Mouse (Mus musculus): ENCODE measurements at regions not wholly inside any gene's neighbourhood (a gene's known extent, or its start where the extent isn't known, plus 50 kb on each side); places are given as distances from the start of the nearest gene placed in this dataset.

DNA sequence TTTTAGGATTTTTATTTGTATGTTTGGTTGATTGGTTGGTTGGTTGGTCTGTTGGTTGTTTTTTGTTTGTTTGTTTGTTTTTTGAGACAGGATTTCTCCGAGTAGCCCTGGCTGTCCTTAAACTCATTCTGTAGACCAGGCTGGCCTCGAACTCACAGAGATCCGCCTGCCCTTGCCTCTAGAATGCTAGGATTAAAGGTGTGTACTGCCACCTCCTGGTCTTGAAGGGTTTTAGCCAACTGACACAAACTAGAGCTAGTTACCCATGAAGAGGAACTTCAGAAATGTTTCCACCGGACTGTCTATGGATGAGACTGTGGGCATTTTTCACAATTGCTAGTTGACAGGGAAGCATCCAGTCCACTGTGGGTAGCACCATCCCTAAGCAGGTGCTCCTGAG, 191.7 kb downstream of the Matn1 start:
- no peaks in the 10 kb centered on the region for H3K36me3 ChIP-seq (replicated peaks)
- H3K4me3 ChIP-seq, result no peak overlapping the region
- H3K27ac ChIP-seq (replicated peaks), result no peak overlapping the region
- whole genome bisulfite sequencing, result 81% methylated on average over 4 of the region's 4 CpGs
- 0 out of 2 replicates have a peak, but pooled peaks cover 3% of the 10 kb centered on the region for H3K4me1 ChIP-seq
- peaks cover 9% of the 10 kb centered on the region; the same call in 1 of the 2 replicates for H3K27me3 ChIP-seq (replicated peaks; ENCODE audit: low read depth, poor library complexity, severe bottlenecking)
- no peaks in the 10 kb centered on the region for H3K9me3 ChIP-seq
- DNase-seq (ENCODE audit: low spot score), result no peak

DNA sequence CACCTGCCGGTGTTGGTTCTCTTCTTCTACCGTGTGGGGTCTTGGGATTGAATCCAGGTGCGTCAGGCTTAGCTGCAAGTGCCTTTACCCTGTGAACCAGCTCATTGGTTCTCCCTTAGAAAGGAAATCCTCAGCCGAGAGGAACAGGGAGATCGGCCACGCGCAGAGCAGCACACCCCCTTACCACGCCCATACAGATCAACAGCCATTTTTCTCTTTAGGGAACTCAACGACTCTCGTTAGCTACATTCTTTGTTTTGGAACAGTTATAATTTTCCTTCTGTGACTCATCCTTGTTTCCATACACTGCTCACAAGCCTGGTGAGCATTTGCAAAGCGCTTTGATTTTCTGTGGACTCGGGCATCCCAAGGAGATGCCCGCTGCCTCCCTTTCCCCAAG, 194.7 kb downstream of the Matn1 start:
- H3K27me3 ChIP-seq (replicated peaks; ENCODE audit: low read depth, poor library complexity, severe bottlenecking), result no peaks in the 10 kb centered on the region
- H3K4me3 ChIP-seq, result no peak overlapping the region
- H3K9me3 ChIP-seq, result no peaks in the 10 kb centered on the region
- H3K4me1 ChIP-seq, result peaks cover 9% of the 10 kb centered on the region; the same call in 1 of the 2 replicates
- DNase-seq (ENCODE audit: low spot score), result no peak
- H3K36me3 ChIP-seq (replicated peaks), result no peaks in the 10 kb centered on the region
- no peak overlapping the region for H3K27ac ChIP-seq (replicated peaks)
- WGBS, result 84% methylated on average over 13 of the region's 13 CpGs

DNA sequence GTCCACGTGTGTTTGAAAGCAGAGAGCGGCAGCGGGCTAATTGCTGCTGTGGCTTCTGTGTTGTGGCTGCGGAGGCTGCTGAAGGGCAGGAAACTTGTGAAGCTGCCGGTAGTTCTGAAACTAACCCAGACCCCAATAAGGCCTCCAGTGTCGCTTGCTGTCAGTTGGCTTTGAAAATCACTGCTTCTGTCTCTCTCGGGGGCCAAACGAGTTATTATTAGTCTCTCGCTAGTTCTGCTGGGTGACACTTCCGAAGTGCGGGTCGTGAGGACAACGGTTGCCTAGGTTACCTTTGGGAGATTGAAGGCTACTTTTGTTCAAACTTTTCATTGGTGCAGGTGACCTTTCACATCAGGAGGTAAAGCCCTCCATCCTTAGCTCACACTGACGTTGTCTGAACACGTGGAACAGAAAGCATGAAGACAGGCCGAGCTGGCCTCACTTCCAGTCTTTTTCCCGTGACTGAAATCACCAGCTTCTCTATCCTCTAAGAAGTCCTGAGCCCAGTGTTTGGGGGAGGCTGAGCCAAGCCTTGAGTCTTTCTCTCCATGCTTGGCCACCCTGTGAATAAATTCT, 197.8 kb downstream of the Matn1 start:
- Histone ChIP-seq H3K36me3 (replicated peaks) (no peaks in the 10 kb centered on the region), H3K27me3 (replicated peaks; ENCODE audit: low read depth, poor library complexity, severe bottlenecking) (no peaks in the 10 kb centered on the region), H3K9me3 (no peaks in the 10 kb centered on the region), H3K4me1 (peaks cover 9% of the 10 kb centered on the region; the same call in 1 of the 2 replicates), H3K4me3 (no peak overlapping the region), H3K27ac (replicated peaks) (no peak overlapping the region)
- WGBS, result 68% methylated on average over 17 of the region's 17 CpGs
- DNase-seq (ENCODE audit: low spot score), result no peak

DNA sequence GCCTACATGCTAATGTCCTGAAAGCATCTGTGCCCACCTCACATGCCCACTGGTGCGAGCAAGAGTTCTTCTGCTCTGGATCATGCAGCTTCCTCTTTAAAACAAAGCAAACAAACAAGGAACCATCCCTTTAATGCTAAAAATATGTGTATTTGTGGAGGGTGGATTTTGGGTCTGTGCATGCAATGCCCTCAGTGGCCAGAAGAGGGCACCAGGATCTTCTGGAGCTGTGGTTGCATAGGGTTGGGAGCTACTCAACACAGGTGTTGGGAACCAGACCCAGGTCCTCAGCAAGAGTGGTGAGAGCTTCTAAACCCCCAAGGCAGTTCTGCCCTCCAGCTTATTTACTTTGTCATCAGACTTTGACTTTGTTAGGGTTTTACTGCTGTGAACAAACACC, 201.3 kb downstream of the Matn1 start:
- Histone ChIP-seq H3K27ac (replicated peaks) (no peak overlapping the region), H3K27me3 (replicated peaks; ENCODE audit: low read depth, poor library complexity, severe bottlenecking) (peaks cover 17% of the 10 kb centered on the region), H3K9me3 (no peaks in the 10 kb centered on the region), H3K4me3 (no peak overlapping the region), H3K4me1 (peaks cover 6% of the 10 kb centered on the region; the same call in 1 of the 2 replicates), H3K36me3 (replicated peaks) (no peaks in the 10 kb centered on the region)
- WGBS, result 70% methylated on average over 1 of the region's 1 CpGs
- DNase-seq (ENCODE audit: low spot score), result no peak

DNA sequence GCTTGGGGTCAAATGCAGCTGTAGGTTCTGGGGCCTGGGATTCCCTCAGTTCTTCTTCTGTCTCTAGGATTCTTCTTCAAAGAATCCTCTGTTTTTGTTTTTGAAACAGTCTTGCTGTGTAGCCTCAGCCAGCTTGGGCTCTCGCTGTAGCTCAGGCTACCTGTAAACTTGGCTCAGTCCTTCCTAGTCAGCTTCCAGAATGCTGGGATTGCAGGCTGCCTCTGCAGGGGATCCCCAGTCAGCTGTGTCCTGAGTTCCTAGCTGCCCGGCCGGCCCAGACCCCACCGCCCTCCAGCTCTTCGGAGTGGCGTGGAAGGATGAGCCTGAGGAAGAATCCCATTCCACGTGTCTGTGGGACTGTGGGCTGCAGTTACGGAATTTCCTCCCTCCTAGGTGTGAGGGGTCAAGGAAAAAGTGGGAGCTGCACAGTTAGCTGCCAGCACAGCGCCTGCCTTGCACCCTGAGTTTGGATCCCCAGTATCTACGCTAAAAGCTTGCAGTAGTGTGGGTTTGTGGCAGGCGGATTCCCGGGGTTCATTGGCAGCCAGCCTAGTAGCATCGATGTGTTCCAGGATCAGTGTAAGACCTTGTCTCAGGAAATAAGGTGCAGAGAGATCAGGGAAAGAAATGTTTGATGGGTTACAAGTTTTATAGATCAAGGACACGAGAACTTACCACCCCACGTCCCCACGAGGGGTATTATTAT, 204.0 kb downstream of the Matn1 start:
- no peak overlapping the region for H3K27ac ChIP-seq (replicated peaks)
- H3K36me3 ChIP-seq (replicated peaks), result no peaks in the 10 kb centered on the region
- H3K4me3 ChIP-seq, result no peak overlapping the region
- H3K9me3 ChIP-seq, result no peaks in the 10 kb centered on the region
- 67% methylated on average over 16 of the region's 16 CpGs for WGBS
- H3K4me1 ChIP-seq, result 0 out of 2 replicates have a peak, but pooled peaks cover 7% of the 10 kb centered on the region
- DNase-seq (ENCODE audit: low spot score), result no peak
- H3K27me3 ChIP-seq (replicated peaks; ENCODE audit: low read depth, poor library complexity, severe bottlenecking), result peaks cover 17% of the 10 kb centered on the region

DNA sequence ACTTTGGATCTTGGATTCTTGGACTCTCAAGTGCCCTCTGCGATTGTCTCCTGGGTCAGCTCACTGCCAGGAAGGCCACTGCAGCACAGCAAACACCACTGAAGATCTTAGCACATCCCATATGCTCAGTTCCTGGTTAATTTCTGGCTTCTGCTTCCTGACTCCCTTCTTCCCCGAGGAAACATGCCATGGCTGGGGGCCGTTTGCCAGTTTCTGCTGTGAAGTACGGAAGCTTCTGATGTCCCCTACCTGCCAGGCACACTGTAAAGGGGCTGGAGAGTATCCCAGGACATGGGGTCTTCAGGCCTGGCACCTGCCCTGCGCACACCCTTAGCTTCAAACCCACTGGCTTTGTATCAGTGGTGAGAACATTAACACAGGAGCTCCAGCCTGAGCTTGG, 205.3 kb downstream of the Matn1 start:
- H3K27me3 ChIP-seq (replicated peaks; ENCODE audit: low read depth, poor library complexity, severe bottlenecking), result peaks cover 17% of the 10 kb centered on the region
- no peaks in the 10 kb centered on the region for H3K36me3 ChIP-seq (replicated peaks)
- no peak overlapping the region for H3K27ac ChIP-seq (replicated peaks)
- 0 out of 2 replicates have a peak, but pooled peaks cover 7% of the 10 kb centered on the region for H3K4me1 ChIP-seq
- H3K9me3 ChIP-seq, result no peaks in the 10 kb centered on the region
- no peak for DNase-seq (ENCODE audit: low spot score)
- WGBS, result 80% methylated on average over 5 of the region's 5 CpGs
- no peak overlapping the region for H3K4me3 ChIP-seq

DNA sequence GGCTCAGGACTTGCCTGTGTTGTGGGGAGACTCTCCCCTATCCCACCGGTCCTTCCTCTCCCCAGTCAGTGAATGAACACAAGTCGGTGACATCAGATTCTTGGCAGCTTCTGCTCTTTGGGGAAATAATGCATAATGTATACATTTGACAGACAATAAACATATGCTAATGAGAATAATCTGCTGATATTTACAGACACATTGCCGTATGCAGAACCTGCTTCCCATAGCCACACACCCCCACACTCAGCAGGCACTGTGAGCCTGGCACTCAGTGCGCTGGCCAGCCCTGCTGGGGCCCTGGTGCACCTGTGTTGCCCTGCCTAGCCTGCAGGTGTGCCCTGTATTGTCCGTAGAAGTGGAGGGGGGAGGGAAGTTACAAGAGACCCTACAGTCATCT, 215.5 kb downstream of the Matn1 start:
- H3K4me3 ChIP-seq, result no peak overlapping the region
- no peaks in the 10 kb centered on the region for H3K36me3 ChIP-seq (replicated peaks)
- peaks cover 36% of the 10 kb centered on the region for H3K4me1 ChIP-seq
- H3K27ac ChIP-seq (replicated peaks), result no peak overlapping the region; the same call in 1 of the 2 replicates
- no peaks in the 10 kb centered on the region for H3K27me3 ChIP-seq (replicated peaks; ENCODE audit: low read depth, poor library complexity, severe bottlenecking)
- WGBS, result 49% methylated on average over 5 of the region's 5 CpGs
- DNase-seq (ENCODE audit: low spot score), result no peak
- no peaks in the 10 kb centered on the region for H3K9me3 ChIP-seq

DNA sequence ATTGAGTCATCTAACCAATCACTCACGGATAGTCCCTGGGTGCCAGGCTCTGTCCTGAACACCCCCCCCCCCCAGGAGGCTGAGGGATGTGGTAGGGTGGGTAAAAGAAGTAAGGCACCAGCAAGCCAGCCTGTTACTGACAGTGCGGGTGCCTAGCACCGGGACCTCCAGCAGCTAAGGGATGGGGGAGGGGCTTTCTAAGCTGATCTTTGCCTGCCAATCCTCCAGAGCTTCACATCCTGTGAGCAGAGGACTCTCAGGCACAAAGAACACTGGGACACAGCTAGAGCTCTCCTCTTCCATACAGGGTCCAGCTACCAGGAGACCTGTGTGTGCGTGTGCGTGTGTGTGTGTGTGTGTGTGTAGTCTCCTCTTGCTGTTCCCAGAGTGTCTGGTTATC, 215.9 kb downstream of the Matn1 start:
- H3K27ac ChIP-seq (replicated peaks), result peak overlapping the region; percentile 15
- DNase-seq (ENCODE audit: low spot score), result no peak
- H3K27me3 ChIP-seq (replicated peaks; ENCODE audit: low read depth, poor library complexity, severe bottlenecking), result no peaks in the 10 kb centered on the region
- 18% methylated on average over 5 of the region's 5 CpGs for WGBS
- H3K4me1 ChIP-seq, result peaks cover 36% of the 10 kb centered on the region
- H3K9me3 ChIP-seq, result no peaks in the 10 kb centered on the region
- no peaks in the 10 kb centered on the region for H3K36me3 ChIP-seq (replicated peaks)
- no peak overlapping the region for H3K4me3 ChIP-seq

DNA sequence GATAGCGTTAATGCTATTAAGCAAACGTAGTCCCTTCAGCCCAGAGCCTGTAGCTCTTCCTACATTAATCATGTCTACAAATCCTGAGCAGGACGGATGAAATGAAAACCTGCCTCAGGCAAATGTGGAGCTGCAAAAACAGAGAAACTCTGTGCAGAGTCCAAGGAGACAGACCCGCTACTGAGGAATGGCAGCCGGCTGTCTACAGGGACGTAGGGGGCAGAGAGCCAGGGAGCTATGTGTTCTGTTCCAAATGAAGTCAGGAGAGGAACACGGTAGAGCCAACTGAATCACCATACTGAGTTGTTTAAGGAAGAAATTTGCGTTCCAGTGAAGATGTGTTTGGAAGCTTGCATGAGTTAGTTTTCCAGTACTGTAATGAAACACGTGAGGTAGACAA, 217.3 kb downstream of the Matn1 start:
- no peak for DNase-seq (ENCODE audit: low spot score)
- WGBS, result 63% methylated on average over 9 of the region's 9 CpGs
- Histone ChIP-seq H3K9me3 (no peaks in the 10 kb centered on the region), H3K36me3 (replicated peaks) (no peaks in the 10 kb centered on the region), H3K27me3 (replicated peaks; ENCODE audit: low read depth, poor library complexity, severe bottlenecking) (no peaks in the 10 kb centered on the region), H3K4me1 (peaks cover 47% of the 10 kb centered on the region), H3K4me3 (no peak overlapping the region), H3K27ac (replicated peaks) (no peak overlapping the region)

DNA sequence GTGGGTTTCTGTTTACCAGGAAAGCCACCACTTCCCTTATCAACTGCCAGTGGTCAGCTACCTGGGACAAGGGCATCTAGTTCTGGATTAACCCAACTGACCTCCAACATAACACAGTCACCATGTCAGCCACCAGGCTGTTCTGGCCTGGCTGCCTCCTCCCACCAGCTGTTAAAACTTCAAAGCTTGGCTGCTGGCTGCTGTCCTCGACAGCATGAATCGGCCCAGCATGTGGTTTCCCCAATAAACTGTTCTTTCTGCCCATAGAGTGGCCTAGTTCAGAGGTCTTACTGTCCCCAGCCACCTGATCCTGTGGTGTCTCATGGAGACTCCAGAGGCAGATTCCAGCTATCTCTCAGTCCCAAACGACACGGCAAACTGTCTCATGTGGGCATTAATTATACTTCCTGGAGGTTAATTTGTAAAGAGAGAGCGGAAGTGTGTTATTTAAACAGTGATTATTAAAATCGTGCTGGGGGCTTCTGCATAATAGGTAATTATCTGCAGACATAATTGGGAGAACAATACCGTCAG, 219.7 kb downstream of the Matn1 start:
- no peak overlapping the region for H3K4me3 ChIP-seq
- 45% methylated on average over 7 of the region's 7 CpGs for WGBS
- no peaks in the 10 kb centered on the region for H3K27me3 ChIP-seq (replicated peaks; ENCODE audit: low read depth, poor library complexity, severe bottlenecking)
- H3K9me3 ChIP-seq, result no peaks in the 10 kb centered on the region
- H3K36me3 ChIP-seq (replicated peaks), result no peaks in the 10 kb centered on the region
- DNase-seq (ENCODE audit: low spot score), result no peak
- peaks cover 41% of the 10 kb centered on the region for H3K4me1 ChIP-seq
- no peak overlapping the region for H3K27ac ChIP-seq (replicated peaks)

DNA sequence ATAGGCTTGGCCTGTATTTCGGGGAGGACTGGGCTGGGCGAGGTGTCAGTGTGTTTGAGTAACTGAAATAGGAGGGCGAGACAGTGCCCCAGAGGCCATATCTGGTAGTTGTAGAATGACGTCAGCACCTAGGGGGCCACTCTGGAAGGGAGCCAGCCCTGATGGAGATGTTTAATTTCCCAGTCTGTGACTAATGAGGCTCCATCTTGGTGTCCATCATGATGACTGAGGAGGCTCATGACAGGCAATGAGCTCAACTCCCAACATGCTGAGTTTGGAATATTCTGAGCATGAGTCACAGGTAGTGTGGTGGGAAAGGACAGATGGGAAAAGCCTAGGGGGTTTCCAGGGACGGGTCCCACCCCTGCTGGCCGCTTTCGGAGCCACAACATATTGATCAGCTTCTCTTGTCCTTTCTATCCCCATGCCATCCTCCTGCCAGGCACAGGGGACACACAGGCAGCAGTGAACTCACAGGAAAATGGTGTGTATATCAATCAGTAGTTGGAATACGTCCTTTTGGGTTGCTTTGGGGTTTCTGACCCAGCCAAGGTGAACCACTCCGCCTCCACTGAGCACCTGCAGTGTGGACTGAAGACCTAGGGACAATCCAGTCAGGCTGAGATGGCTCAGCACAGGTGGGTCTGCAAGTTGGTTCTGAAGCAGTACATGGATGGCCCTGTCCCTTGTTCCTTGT, 222.5 kb downstream of the Matn1 start:
- Histone ChIP-seq H3K27ac (replicated peaks) (no peak overlapping the region), H3K4me3 (no peak overlapping the region), H3K4me1 (peaks cover 21% of the 10 kb centered on the region), H3K9me3 (no peaks in the 10 kb centered on the region), H3K27me3 (replicated peaks; ENCODE audit: low read depth, poor library complexity, severe bottlenecking) (no peaks in the 10 kb centered on the region), H3K36me3 (replicated peaks) (no peaks in the 10 kb centered on the region)
- WGBS, result 83% methylated on average over 9 of the region's 9 CpGs
- no peak for DNase-seq (ENCODE audit: low spot score)

DNA sequence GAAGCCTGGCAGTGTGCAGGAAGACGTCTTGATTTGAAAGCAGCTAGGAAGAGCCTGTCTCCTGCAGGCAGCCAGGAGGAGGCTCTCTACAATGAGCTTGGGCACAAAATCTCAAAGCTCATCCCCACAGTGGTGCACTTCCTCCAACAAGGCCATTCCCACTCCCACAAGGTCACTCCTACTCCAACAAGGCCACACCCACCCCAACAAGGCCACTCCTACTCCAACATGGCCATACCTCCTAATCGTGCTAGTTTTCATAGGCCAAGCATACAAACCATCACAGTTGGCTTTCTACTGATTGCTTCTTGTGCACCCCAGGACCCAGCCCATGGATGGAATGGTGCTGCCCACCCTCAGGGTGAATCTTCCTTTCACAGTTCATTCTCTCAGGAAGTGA, 223.7 kb downstream of the Matn1 start:
- no peak for DNase-seq (ENCODE audit: low spot score)
- no peak overlapping the region for H3K27ac ChIP-seq (replicated peaks)
- no peaks in the 10 kb centered on the region for H3K36me3 ChIP-seq (replicated peaks)
- peaks cover 21% of the 10 kb centered on the region for H3K4me1 ChIP-seq
- H3K4me3 ChIP-seq, result no peak overlapping the region
- 91% methylated on average over 2 of the region's 2 CpGs for WGBS
- no peaks in the 10 kb centered on the region for H3K27me3 ChIP-seq (replicated peaks; ENCODE audit: low read depth, poor library complexity, severe bottlenecking)
- H3K9me3 ChIP-seq, result no peaks in the 10 kb centered on the region
